Mouse (Mus musculus): ENCODE measurements around the gene Ypel4. TPM values are rescaled to one million over a fixed set of nuclear protein-coding genes. Genes with fewer than 3 reads are reported as not detected.

The Ypel4 gene
- polyA plus RNA-seq, 1 experiment, result 42.6 TPM

DNA sequence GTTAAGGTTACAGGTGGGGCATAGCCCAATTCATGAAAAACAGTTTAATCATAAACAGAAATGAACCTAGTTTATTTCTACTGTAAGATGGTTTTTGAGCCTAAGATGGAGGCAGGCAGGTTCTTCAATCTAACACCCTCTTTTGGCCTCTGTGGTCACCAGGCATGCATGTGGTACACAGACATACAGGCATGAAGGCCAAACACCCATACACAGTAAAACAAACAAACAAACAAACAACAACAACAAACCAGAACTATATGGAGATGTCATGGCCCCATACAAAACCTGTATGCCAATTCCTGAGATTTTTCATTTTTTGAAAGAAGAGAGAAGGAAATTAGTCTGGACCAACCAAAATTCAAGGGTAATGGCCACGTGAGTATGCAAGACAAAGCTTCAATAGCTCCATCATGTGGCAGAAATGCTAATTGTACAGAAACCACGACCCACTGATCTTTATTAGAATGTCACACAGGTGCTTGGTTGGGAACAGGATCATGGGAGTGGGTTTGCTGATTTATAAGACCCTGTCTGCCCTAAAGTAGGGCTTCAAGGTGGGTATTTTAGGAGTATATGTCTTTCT lies 24.8 kb downstream of the Ypel4 start:
- H3K27ac ChIP-seq (ENCODE audit: insufficient read depth, low read length), result no peak overlapping the region
- DNase-seq (ENCODE audit: low read depth in 1 of 2, low spot score in 2 of 2), result peak in 1 of 2 experiments; percentile 14
- no peaks in the 10 kb centered on the region for H3K36me3 ChIP-seq (ENCODE audit: control insufficient read depth, insufficient read depth, low read length)
- TF ChIP-seq POLR2A (IDR thresholded peaks at IDR 0.05; ENCODE audit: low read depth, low read length) (no peak), CTCF (IDR thresholded peaks at IDR 0.05; ENCODE audit: extremely low read depth, insufficient read depth, insufficient read length, insufficient replicate concordance) (no peak)
- 2% methylated on average over 2 of the region's 2 CpGs for WGBS
- no peak overlapping the region for H3K4me3 ChIP-seq (ENCODE audit: extremely low read depth, insufficient read depth, insufficient read length)
- H3K27me3 ChIP-seq (ENCODE audit: control insufficient read depth, insufficient read depth, low read length), result no peaks in the 10 kb centered on the region
- no peaks in the 10 kb centered on the region for H3K4me1 ChIP-seq (ENCODE audit: control insufficient read depth, insufficient read depth, insufficient read length)

DNA sequence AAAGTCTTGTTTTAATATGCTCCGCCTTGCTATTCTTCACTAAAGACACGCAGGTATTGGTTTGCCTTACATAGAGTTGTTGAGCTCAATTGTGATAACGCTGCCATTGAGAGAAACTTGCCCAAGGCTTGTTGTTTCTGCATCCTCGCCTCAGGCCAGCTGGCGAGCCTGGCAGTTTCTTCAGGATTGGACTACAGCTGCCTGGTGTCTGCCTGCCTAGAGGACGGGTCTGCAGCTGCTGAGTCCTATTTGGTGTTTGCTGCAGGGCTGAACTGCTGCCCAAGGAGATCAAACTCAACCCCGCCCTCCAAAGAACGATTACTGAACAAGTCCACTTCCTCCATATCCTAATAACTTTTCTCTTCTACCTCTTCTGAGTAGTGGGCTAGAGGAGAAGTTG lies 26.9 kb downstream of the Ypel4 start:
- Histone ChIP-seq H3K27me3 (ENCODE audit: control insufficient read depth, insufficient read depth, low read length) (no peaks in the 10 kb centered on the region), H3K4me3 (ENCODE audit: extremely low read depth, insufficient read depth, insufficient read length) (no peak overlapping the region), H3K36me3 (ENCODE audit: control insufficient read depth, insufficient read depth, low read length) (no peaks in the 10 kb centered on the region), H3K27ac (ENCODE audit: insufficient read depth, low read length) (no peak overlapping the region), H3K4me1 (ENCODE audit: control insufficient read depth, insufficient read depth, insufficient read length) (no peaks in the 10 kb centered on the region)
- no peak for DNase-seq (ENCODE audit: low read depth in 1 of 2, low spot score in 2 of 2)
- WGBS, result 73% methylated on average over 8 of the region's 8 CpGs
- TF ChIP-seq CTCF (IDR thresholded peaks at IDR 0.05; ENCODE audit: extremely low read depth, insufficient read depth, insufficient read length, insufficient replicate concordance) (no peak), POLR2A (IDR thresholded peaks at IDR 0.05; ENCODE audit: low read depth, low read length) (no peak)

DNA sequence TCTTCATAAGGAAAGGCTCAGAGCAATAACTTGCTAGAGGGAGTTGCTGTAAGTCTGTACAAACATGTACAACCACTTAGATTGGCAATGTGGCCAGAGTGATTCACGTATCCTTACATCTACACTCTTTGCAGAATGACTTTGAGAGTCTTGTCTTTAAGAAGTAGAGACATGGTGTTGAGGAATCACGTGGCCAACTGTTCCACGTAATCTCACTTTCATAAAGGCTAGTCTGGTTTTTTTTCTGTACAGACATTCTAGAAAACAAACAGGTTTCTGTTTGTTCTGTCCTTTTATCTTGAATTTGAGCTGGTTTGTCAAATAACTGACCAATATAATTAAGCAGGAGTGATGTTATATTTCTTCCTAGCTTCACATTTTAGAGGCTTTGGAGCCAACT lies 27.5 kb downstream of the Ypel4 start:
- Histone ChIP-seq H3K27ac (ENCODE audit: insufficient read depth, low read length) (no peak overlapping the region), H3K27me3 (ENCODE audit: control insufficient read depth, insufficient read depth, low read length) (no peaks in the 10 kb centered on the region), H3K36me3 (ENCODE audit: control insufficient read depth, insufficient read depth, low read length) (no peaks in the 10 kb centered on the region), H3K4me3 (ENCODE audit: extremely low read depth, insufficient read depth, insufficient read length) (no peak overlapping the region), H3K4me1 (ENCODE audit: control insufficient read depth, insufficient read depth, insufficient read length) (no peaks in the 10 kb centered on the region)
- 73% methylated on average over 3 of the region's 3 CpGs for WGBS
- no peak for TF ChIP-seq CTCF (IDR thresholded peaks at IDR 0.05; ENCODE audit: extremely low read depth, insufficient read depth, insufficient read length, insufficient replicate concordance)
- no peak for TF ChIP-seq POLR2A (IDR thresholded peaks at IDR 0.05; ENCODE audit: low read depth, low read length)
- DNase-seq (ENCODE audit: low read depth in 1 of 2, low spot score in 2 of 2), result no peak

DNA sequence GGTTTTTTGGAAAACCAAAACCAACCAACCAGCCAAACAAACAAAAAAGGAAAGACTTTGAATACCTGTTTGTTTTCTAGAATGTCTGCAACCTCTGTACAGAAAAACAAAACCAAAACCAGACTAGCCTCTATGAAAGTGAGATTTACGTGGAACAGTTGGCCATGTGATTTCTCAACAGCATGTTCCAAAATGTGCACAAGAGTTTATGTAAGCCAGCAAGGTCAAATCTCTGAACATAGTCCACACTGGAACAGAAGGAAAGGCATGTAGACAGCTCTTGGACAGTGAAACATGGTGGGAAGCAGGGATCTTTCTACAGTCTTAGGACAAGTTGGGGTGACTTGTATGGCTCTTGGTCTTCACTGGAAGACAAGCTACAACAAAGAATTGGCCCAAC lies 28.0 kb downstream of the Ypel4 start:
- H3K36me3 ChIP-seq (ENCODE audit: control insufficient read depth, insufficient read depth, low read length), result no peaks in the 10 kb centered on the region
- 80% methylated on average over 1 of the region's 1 CpGs for WGBS
- H3K4me3 ChIP-seq (ENCODE audit: extremely low read depth, insufficient read depth, insufficient read length), result no peak overlapping the region
- no peak overlapping the region for H3K27ac ChIP-seq (ENCODE audit: insufficient read depth, low read length)
- H3K27me3 ChIP-seq (ENCODE audit: control insufficient read depth, insufficient read depth, low read length), result no peaks in the 10 kb centered on the region
- DNase-seq (ENCODE audit: low read depth in 1 of 2, low spot score in 2 of 2), result no peak
- no peak for TF ChIP-seq CTCF (IDR thresholded peaks at IDR 0.05; ENCODE audit: extremely low read depth, insufficient read depth, insufficient read length, insufficient replicate concordance)
- TF ChIP-seq POLR2A (IDR thresholded peaks at IDR 0.05; ENCODE audit: low read depth, low read length), result no peak
- H3K4me1 ChIP-seq (ENCODE audit: control insufficient read depth, insufficient read depth, insufficient read length), result no peaks in the 10 kb centered on the region

GRCm38 (mm10) chr2:84762295-84762694 lies 28.4 kb downstream of the Ypel4 start:
- WGBS, result 69% methylated on average over 4 of the region's 4 CpGs
- DNase-seq (ENCODE audit: low read depth in 1 of 2, low spot score in 2 of 2), result no peak
- Histone ChIP-seq H3K36me3 (ENCODE audit: control insufficient read depth, insufficient read depth, low read length) (no peaks in the 10 kb centered on the region), H3K4me3 (ENCODE audit: extremely low read depth, insufficient read depth, insufficient read length) (no peak overlapping the region), H3K27ac (ENCODE audit: insufficient read depth, low read length) (no peak overlapping the region), H3K4me1 (ENCODE audit: control insufficient read depth, insufficient read depth, insufficient read length) (no peaks in the 10 kb centered on the region), H3K27me3 (ENCODE audit: control insufficient read depth, insufficient read depth, low read length) (no peaks in the 10 kb centered on the region)
- TF ChIP-seq CTCF (IDR thresholded peaks at IDR 0.05; ENCODE audit: extremely low read depth, insufficient read depth, insufficient read length, insufficient replicate concordance), result no peak
- no peak for TF ChIP-seq POLR2A (IDR thresholded peaks at IDR 0.05; ENCODE audit: low read depth, low read length)

DNA sequence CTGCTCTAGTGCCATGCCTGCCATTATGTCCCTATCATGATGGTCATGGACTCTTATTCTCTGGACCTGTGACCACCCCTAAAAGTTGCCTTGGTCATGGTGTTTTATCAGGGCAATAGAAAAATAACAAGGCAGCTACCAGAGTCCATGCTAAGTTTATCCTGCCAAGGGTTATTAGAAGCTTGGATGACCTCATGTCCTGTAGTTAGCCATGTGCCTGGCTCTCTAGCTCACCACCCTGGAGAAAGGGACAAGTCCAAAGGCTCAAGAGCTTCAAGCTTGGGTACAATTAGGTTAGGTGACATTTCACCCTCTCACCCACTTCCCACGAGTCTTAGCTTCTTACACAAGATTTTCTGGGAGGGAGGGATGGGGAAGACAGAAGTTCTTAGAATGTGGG lies 29.0 kb downstream of the Ypel4 start:
- DNase-seq (ENCODE audit: low read depth in 1 of 2, low spot score in 2 of 2), result no peak
- no peaks in the 10 kb centered on the region for H3K27me3 ChIP-seq (ENCODE audit: control insufficient read depth, insufficient read depth, low read length)
- no peak overlapping the region for H3K27ac ChIP-seq (ENCODE audit: insufficient read depth, low read length)
- no peak overlapping the region for H3K4me3 ChIP-seq (ENCODE audit: extremely low read depth, insufficient read depth, insufficient read length)
- H3K36me3 ChIP-seq (ENCODE audit: control insufficient read depth, insufficient read depth, low read length), result no peaks in the 10 kb centered on the region
- no peaks in the 10 kb centered on the region for H3K4me1 ChIP-seq (ENCODE audit: control insufficient read depth, insufficient read depth, insufficient read length)
- TF ChIP-seq POLR2A (IDR thresholded peaks at IDR 0.05; ENCODE audit: low read depth, low read length), result no peak
- TF ChIP-seq CTCF (IDR thresholded peaks at IDR 0.05; ENCODE audit: extremely low read depth, insufficient read depth, insufficient read length, insufficient replicate concordance), result no peak
- 45% methylated on average over 1 of the region's 1 CpGs for WGBS

- no peak overlapping the region for H3K4me3 ChIP-seq (ENCODE audit: extremely low read depth, insufficient read depth, insufficient read length)
- no peak for DNase-seq (ENCODE audit: low read depth in 1 of 2, low spot score in 2 of 2)
- no peak overlapping the region for H3K27ac ChIP-seq (ENCODE audit: insufficient read depth, low read length)
- H3K27me3 ChIP-seq (ENCODE audit: control insufficient read depth, insufficient read depth, low read length), result no peaks in the 10 kb centered on the region
- 79% methylated on average over 6 of the region's 6 CpGs for WGBS
- H3K36me3 ChIP-seq (ENCODE audit: control insufficient read depth, insufficient read depth, low read length), result no peaks in the 10 kb centered on the region
- no peaks in the 10 kb centered on the region for H3K4me1 ChIP-seq (ENCODE audit: control insufficient read depth, insufficient read depth, insufficient read length)
- no peak for TF ChIP-seq POLR2A (IDR thresholded peaks at IDR 0.05; ENCODE audit: low read depth, low read length)
- TF ChIP-seq CTCF (IDR thresholded peaks at IDR 0.05; ENCODE audit: extremely low read depth, insufficient read depth, insufficient read length, insufficient replicate concordance), result no peak
These were observed 36.6 kb downstream of the Ypel4 start for GRCm38 (mm10) chr2:84770501-84770900.

All from spleen, adult 2 months (tissue).